Mouse (Mus musculus) heart, embryonic 10.5 days (tissue): ENCODE data around the gene Smim4. TPM values are rescaled to one million over a fixed set of nuclear protein-coding genes. Genes with fewer than 3 reads are reported as not detected.

Source experiments
- DNase-seq: peaks from one replicate; pipeline ENCODE4 v3.0.0-alpha.2; 2017; ENCODE audit warnings: low spot score
- H3K27ac ChIP-seq: fragments of 300-500 bp; sonication (generic); 2 replicates; pipeline ENCODE4 v1.5.1; 2016; ENCODE audit warnings: mild to moderate bottlenecking
- H3K27me3 ChIP-seq: fragments of 300-500 bp; sonication (generic); 2 replicates; pipeline ENCODE4 v1.6.1; 2016; ENCODE audit warnings: mild to moderate bottlenecking; ENCODE audit not compliant: poor library complexity, insufficient read depth, severe bottlenecking
- H3K36me3 ChIP-seq: fragments of 300-500 bp; sonication (generic); 2 replicates; pipeline ENCODE4 v1.6.1; 2016; ENCODE audit warnings: mild to moderate bottlenecking, moderate library complexity
- H3K4me1 ChIP-seq: fragments of 300-500 bp; sonication (generic); 2 replicates; pipeline ENCODE4 v1.6.1; 2016; ENCODE audit warnings: mild to moderate bottlenecking
- H3K4me3 ChIP-seq: fragments of 300-500 bp; sonication (generic); 2 replicates; pipeline ENCODE4 v1.5.1; 2016; ENCODE audit warnings: mild to moderate bottlenecking, moderate library complexity
- H3K9me3 ChIP-seq: fragments of 300-500 bp; sonication (generic); 2 replicates; pipeline ENCODE4 v1.6.1; 2016; ENCODE audit warnings: mild to moderate bottlenecking, moderate library complexity
- WGBS: fragments of 180-500 bp; shearing (Covaris S2); methylation state at CpG from one replicate; pipeline ENCODE4 v1.1.7; 2016; 5-methylcytosine and 5-hydroxymethylcytosine counted together
- polyA plus RNA-seq: library from polyadenylated mRNA; unstranded; fragments of >200 nt; fragmentation: Nextera tagmentation; extraction: Ambion mirVana; gene quantifications from 2 replicates; pipeline ENCODE4 v1.2.1, GENCODE M21; 2016

Smim4 gene
- polyA plus RNA-seq, 1 experiment from 2014 or later: 73.3 TPM

- DNase-seq: no peak
- Histone ChIP-seq H3K36me3 (peaks cover 24% of the 10 kb centered on the region), H3K4me1 (peaks cover 69% of the 10 kb centered on the region)
These were observed 36.3 kb upstream of the Smim4 start for GRCm38 (mm10) chr14:31165010-31165409.

GRCm38 (mm10) chr14:31164067-31164466 is 35.3 kb upstream of the Smim4 start:
- H3K27ac ChIP-seq: peak overlapping the region; percentile 31; the same call in 1 of the 2 replicates
- no peaks in the 10 kb centered on the region for H3K9me3 ChIP-seq
- 48% methylated on average over 8 of the region's 8 CpGs for WGBS
- peaks cover 74% of the 10 kb centered on the region for H3K4me1 ChIP-seq
- H3K36me3 ChIP-seq: peaks cover 26% of the 10 kb centered on the region; the same call in 1 of the 2 replicates
- no peak for DNase-seq
- no peak overlapping the region for H3K4me3 ChIP-seq
- no peaks in the 10 kb centered on the region for H3K27me3 ChIP-seq

More at GRCm38 (mm10) chr14:31165010-31165409, 36.3 kb upstream of the Smim4 start:
- 68% methylated on average over 2 of the region's 2 CpGs for WGBS
- no peaks in the 10 kb centered on the region for H3K27me3 ChIP-seq
- no peaks in the 10 kb centered on the region for H3K9me3 ChIP-seq
- no peak overlapping the region for H3K27ac ChIP-seq
- H3K4me3 ChIP-seq: no peak overlapping the region

GRCm38 (mm10) chr14:31161638-31162037 is 32.9 kb upstream of the Smim4 start:
- H3K9me3 ChIP-seq: no peaks in the 10 kb centered on the region
- H3K4me1 ChIP-seq: peaks cover 63% of the 10 kb centered on the region
- 83% methylated on average over 10 of the region's 10 CpGs for WGBS
- H3K4me3 ChIP-seq: no peak overlapping the region
- H3K36me3 ChIP-seq: peaks cover 38% of the 10 kb centered on the region
- no peak for DNase-seq
- H3K27ac ChIP-seq: no peak overlapping the region
- no peaks in the 10 kb centered on the region for H3K27me3 ChIP-seq

- Histone ChIP-seq H3K9me3 (no peaks in the 10 kb centered on the region), H3K4me1 (peaks cover 59% of the 10 kb centered on the region), H3K27me3 (no peaks in the 10 kb centered on the region), H3K27ac (no peak overlapping the region), H3K4me3 (no peak overlapping the region), H3K36me3 (peaks cover 39% of the 10 kb centered on the region)
- 84% methylated on average over 7 of the region's 7 CpGs for WGBS
- no peak for DNase-seq
These were observed 32.4 kb upstream of the Smim4 start for GRCm38 (mm10) chr14:31161191-31161590.

- H3K27ac ChIP-seq: no peak overlapping the region
- no peaks in the 10 kb centered on the region for H3K9me3 ChIP-seq
- WGBS: 71% methylated on average over 27 of the region's 27 CpGs
- H3K4me3 ChIP-seq: peak overlapping the region; percentile 6; the same call in 1 of the 2 replicates
- peaks cover 43% of the 10 kb centered on the region for H3K36me3 ChIP-seq
- H3K27me3 ChIP-seq: no peaks in the 10 kb centered on the region
- peaks cover 52% of the 10 kb centered on the region for H3K4me1 ChIP-seq
- no peak for DNase-seq
These were observed 31.7 kb upstream of the Smim4 start for GRCm38 (mm10) chr14:31160196-31161150.

GRCm38 (mm10) chr14:31145694-31146093 is 16.9 kb upstream of the Smim4 start:
- Histone ChIP-seq H3K27ac (no peak overlapping the region), H3K4me1 (no peaks in the 10 kb centered on the region)
- 89% methylated on average over 11 of the region's 11 CpGs for WGBS

GRCm38 (mm10) chr14:31141011-31141410 is 12.3 kb upstream of the Smim4 start:
- 95% methylated on average over 14 of the region's 14 CpGs for WGBS
- Histone ChIP-seq H3K4me1 (peaks cover 9% of the 10 kb centered on the region; the same call in 1 of the 2 replicates), H3K27me3 (no peaks in the 10 kb centered on the region), H3K4me3 (no peak overlapping the region), H3K36me3 (peaks cover 91% of the 10 kb centered on the region), H3K9me3 (no peaks in the 10 kb centered on the region), H3K27ac (no peak overlapping the region)
- DNase-seq: no peak

More at GRCm38 (mm10) chr14:31145694-31146093, 16.9 kb upstream of the Smim4 start:
- H3K36me3 ChIP-seq: peaks cover 71% of the 10 kb centered on the region
- H3K9me3 ChIP-seq: no peaks in the 10 kb centered on the region
- H3K27me3 ChIP-seq: peaks cover 9% of the 10 kb centered on the region
- H3K4me3 ChIP-seq: no peak overlapping the region
- no peak for DNase-seq

- 89% methylated on average over 15 of the region's 15 CpGs for WGBS
- H3K36me3 ChIP-seq: peaks cover 91% of the 10 kb centered on the region
- no peak overlapping the region for H3K27ac ChIP-seq
- no peaks in the 10 kb centered on the region for H3K9me3 ChIP-seq
- no peak overlapping the region for H3K4me3 ChIP-seq
- peaks cover 9% of the 10 kb centered on the region; the same call in 1 of the 2 replicates for H3K4me1 ChIP-seq
- no peak for DNase-seq
- no peaks in the 10 kb centered on the region for H3K27me3 ChIP-seq
These were observed 11.4 kb upstream of the Smim4 start for GRCm38 (mm10) chr14:31140141-31140540.

GRCm38 (mm10) chr14:31139666-31140065 is 10.9 kb upstream of the Smim4 start:
- DNase-seq: no peak
- 89% methylated on average over 12 of the region's 12 CpGs for WGBS
- no peaks in the 10 kb centered on the region for H3K27me3 ChIP-seq
- no peak overlapping the region for H3K4me3 ChIP-seq
- H3K4me1 ChIP-seq: peaks cover 9% of the 10 kb centered on the region; the same call in 1 of the 2 replicates
- no peak overlapping the region for H3K27ac ChIP-seq
- H3K36me3 ChIP-seq: peaks cover 92% of the 10 kb centered on the region
- no peaks in the 10 kb centered on the region for H3K9me3 ChIP-seq

- no peak overlapping the region for H3K4me3 ChIP-seq
- no peak for DNase-seq
- H3K27ac ChIP-seq: no peak overlapping the region
- no peaks in the 10 kb centered on the region for H3K9me3 ChIP-seq
- WGBS: 90% methylated on average over 9 of the region's 9 CpGs
- peaks cover 9% of the 10 kb centered on the region; the same call in 1 of the 2 replicates for H3K4me1 ChIP-seq
- H3K27me3 ChIP-seq: no peaks in the 10 kb centered on the region
- H3K36me3 ChIP-seq: peaks cover 99% of the 10 kb centered on the region
These were observed 10.2 kb upstream of the Smim4 start for GRCm38 (mm10) chr14:31138897-31139429.

- 88% methylated on average over 34 of the region's 35 CpGs for WGBS
- H3K27me3 ChIP-seq: no peaks in the 10 kb centered on the region
- no peak overlapping the region for H3K4me3 ChIP-seq
- peaks cover 94% of the 10 kb centered on the region for H3K36me3 ChIP-seq
- H3K27ac ChIP-seq: peak overlapping the region; percentile 37; the same call in 1 of the 2 replicates
- no peaks in the 10 kb centered on the region for H3K9me3 ChIP-seq
- peaks cover 11% of the 10 kb centered on the region for H3K4me1 ChIP-seq
- DNase-seq: peak; percentile 68
These were observed 9.6 kb upstream of the Smim4 start for GRCm38 (mm10) chr14:31138219-31138896.

GRCm38 (mm10) chr14:31137791-31138190 is 9.0 kb upstream of the Smim4 start:
- peak; percentile 72 for DNase-seq
- Histone ChIP-seq H3K4me1 (peaks cover 17% of the 10 kb centered on the region), H3K36me3 (peaks cover 88% of the 10 kb centered on the region), H3K9me3 (no peaks in the 10 kb centered on the region), H3K27me3 (no peaks in the 10 kb centered on the region), H3K4me3 (no peak overlapping the region), H3K27ac (peak overlapping the region; percentile 37; the same call in 1 of the 2 replicates)
- 80% methylated on average over 11 of the region's 11 CpGs for WGBS
